Mouse (Mus musculus): ENCODE data around the gene Pthlh. TPM values are rescaled to one million over a fixed set of nuclear protein-coding genes. Genes with fewer than 3 reads are reported as not detected.

The Pthlh gene
- polyA plus RNA-seq, 1 experiment from 2014 or later = 1.2 TPM

GRCm38 (mm10) chr6:147247782-147248181, 16.2 kb downstream of the Pthlh start:
- no peaks in the 10 kb centered on the region for H3K9me3 ChIP-seq
- no peaks in the 10 kb centered on the region for H3K27me3 ChIP-seq
- no peak overlapping the region for H3K9ac ChIP-seq (replicated peaks)
- no peak overlapping the region for H3K4me3 ChIP-seq (replicated peaks)
- no peaks in the 10 kb centered on the region for H3K4me1 ChIP-seq (replicated peaks)
- H3K36me3 ChIP-seq = no peaks in the 10 kb centered on the region
- ATAC-seq = no peak
- 74% methylated on average over 3 of the region's 3 CpGs for WGBS
- no peak overlapping the region for H3K4me2 ChIP-seq (replicated peaks)
- no peak overlapping the region for H3K27ac ChIP-seq

- H3K9ac ChIP-seq (replicated peaks) = no peak overlapping the region
- no peaks in the 10 kb centered on the region for H3K4me1 ChIP-seq (replicated peaks)
- H3K27ac ChIP-seq = no peak overlapping the region
- H3K4me3 ChIP-seq (replicated peaks) = no peak overlapping the region
- H3K4me2 ChIP-seq (replicated peaks) = no peak overlapping the region
- H3K36me3 ChIP-seq = no peaks in the 10 kb centered on the region
- H3K9me3 ChIP-seq = no peaks in the 10 kb centered on the region
- no peak for ATAC-seq
- no peaks in the 10 kb centered on the region for H3K27me3 ChIP-seq
Observed at GRCm38 (mm10) chr6:147244294-147244693, 19.7 kb downstream of the Pthlh start.

GRCm38 (mm10) chr6:147243655-147244054, 20.3 kb downstream of the Pthlh start:
- Histone ChIP-seq H3K4me2 (replicated peaks) (peak overlapping the region; percentile 15; the same call in 1 of the 2 replicates), H3K27ac (no peak overlapping the region), H3K27me3 (no peaks in the 10 kb centered on the region), H3K4me1 (replicated peaks) (no peaks in the 10 kb centered on the region), H3K9ac (replicated peaks) (no peak overlapping the region), H3K9me3 (no peaks in the 10 kb centered on the region), H3K36me3 (no peaks in the 10 kb centered on the region), H3K4me3 (replicated peaks) (peak overlapping the region; percentile 17)
- WGBS = 55% methylated on average over 5 of the region's 5 CpGs
- peak; percentile 64; the same call in 1 of the 2 replicates for ATAC-seq

- no peaks in the 10 kb centered on the region for H3K27me3 ChIP-seq
- H3K4me2 ChIP-seq (replicated peaks) = no peak overlapping the region
- no peak overlapping the region for H3K4me3 ChIP-seq (replicated peaks)
- no peak for ATAC-seq
- no peak overlapping the region for H3K27ac ChIP-seq
- H3K9me3 ChIP-seq = no peaks in the 10 kb centered on the region
- no peaks in the 10 kb centered on the region for H3K36me3 ChIP-seq
- H3K9ac ChIP-seq (replicated peaks) = no peak overlapping the region
- 87% methylated on average over 3 of the region's 3 CpGs for WGBS
- no peaks in the 10 kb centered on the region for H3K4me1 ChIP-seq (replicated peaks)
Observed at GRCm38 (mm10) chr6:147241541-147241940, 22.4 kb downstream of the Pthlh start.

GRCm38 (mm10) chr6:147240203-147240804, 23.7 kb downstream of the Pthlh start:
- Histone ChIP-seq H3K9me3 (no peaks in the 10 kb centered on the region), H3K27me3 (no peaks in the 10 kb centered on the region)
- 3% methylated on average over 4 of the region's 4 CpGs for WGBS

GRCm38 (mm10) chr6:147226696-147227095, 37.3 kb downstream of the Pthlh start:
- Histone ChIP-seq H3K36me3 (no peaks in the 10 kb centered on the region), H3K9ac (replicated peaks) (no peak overlapping the region), H3K9me3 (no peaks in the 10 kb centered on the region), H3K4me3 (replicated peaks) (no peak overlapping the region), H3K4me1 (replicated peaks) (no peaks in the 10 kb centered on the region), H3K27me3 (no peaks in the 10 kb centered on the region), H3K4me2 (replicated peaks) (no peak overlapping the region), H3K27ac (no peak overlapping the region)
- no peak for ATAC-seq
- WGBS = 88% methylated on average over 1 of the region's 1 CpGs

More at GRCm38 (mm10) chr6:147240203-147240804, 23.7 kb downstream of the Pthlh start:
- Histone ChIP-seq H3K4me1 (replicated peaks) (no peaks in the 10 kb centered on the region), H3K27ac (no peak overlapping the region), H3K4me2 (replicated peaks) (no peak overlapping the region), H3K9ac (replicated peaks) (no peak overlapping the region), H3K36me3 (no peaks in the 10 kb centered on the region), H3K4me3 (replicated peaks) (no peak overlapping the region)
- peak; percentile 89 for ATAC-seq

- Histone ChIP-seq H3K27me3 (no peaks in the 10 kb centered on the region), H3K36me3 (no peaks in the 10 kb centered on the region), H3K9ac (replicated peaks) (no peak overlapping the region), H3K9me3 (no peaks in the 10 kb centered on the region), H3K27ac (no peak overlapping the region), H3K4me3 (replicated peaks) (no peak overlapping the region), H3K4me1 (replicated peaks) (no peaks in the 10 kb centered on the region), H3K4me2 (replicated peaks) (no peak overlapping the region)
- ATAC-seq = no peak
- 88% methylated on average over 5 of the region's 5 CpGs for WGBS
Observed at GRCm38 (mm10) chr6:147219099-147219498, 44.9 kb downstream of the Pthlh start.

GRCm38 (mm10) chr6:147216156-147216555, 47.8 kb downstream of the Pthlh start:
- H3K36me3 ChIP-seq = no peaks in the 10 kb centered on the region
- H3K4me1 ChIP-seq (replicated peaks) = no peaks in the 10 kb centered on the region
- H3K27me3 ChIP-seq = no peaks in the 10 kb centered on the region
- H3K9me3 ChIP-seq = no peaks in the 10 kb centered on the region
- no peak overlapping the region for H3K4me2 ChIP-seq (replicated peaks)
- 94% methylated on average over 1 of the region's 1 CpGs for WGBS
- H3K27ac ChIP-seq = no peak overlapping the region
- H3K9ac ChIP-seq (replicated peaks) = no peak overlapping the region
- no peak overlapping the region for H3K4me3 ChIP-seq (replicated peaks)
- no peak for ATAC-seq

- Histone ChIP-seq H3K27ac (no peak overlapping the region), H3K27me3 (no peaks in the 10 kb centered on the region), H3K4me2 (replicated peaks) (no peak overlapping the region), H3K9me3 (no peaks in the 10 kb centered on the region), H3K4me1 (replicated peaks) (no peaks in the 10 kb centered on the region), H3K4me3 (replicated peaks) (no peak overlapping the region), H3K36me3 (no peaks in the 10 kb centered on the region), H3K9ac (replicated peaks) (no peak overlapping the region)
- 89% methylated on average over 5 of the region's 5 CpGs for WGBS
- ATAC-seq = no peak
Observed at GRCm38 (mm10) chr6:147207821-147208330, 56.1 kb downstream of the Pthlh start.

Other genes starting within 250 kb of the Pthlh start
- 0.70 and 1.0 TPM in 2 replicates for gene Rep15, start 231.6 kb downstream of the Pthlh start, polyA plus RNA-seq (2015; fragmentation: Nextera tagmentation; extraction: Ambion mirVana)
- gene Mrps35, start 221.4 kb downstream of the Pthlh start, polyA plus RNA-seq (2015; fragmentation: Nextera tagmentation; extraction: Ambion mirVana) = 74.7 and 89.0 TPM in 2 replicates
- 0.52 and 0.53 TPM in 2 replicates for gene Mansc4, start 177.2 kb downstream of the Pthlh start, polyA plus RNA-seq (2015; fragmentation: Nextera tagmentation; extraction: Ambion mirVana)
- gene Klhl42, start 172.8 kb downstream of the Pthlh start, polyA plus RNA-seq (2015; fragmentation: Nextera tagmentation; extraction: Ambion mirVana) = 5.2 and 5.8 TPM in 2 replicates
- 38.9 and 41.1 TPM in 2 replicates for gene Ccdc91, start 211.6 kb upstream of the Pthlh start, polyA plus RNA-seq (2015; fragmentation: Nextera tagmentation; extraction: Ambion mirVana)

Measured in midbrain, embryonic 13.5 days (tissue).